Mouse (Mus musculus) cerebellum, adult 18-20 months (tissue): ENCODE results near the gene Thap12.

Experiments used
- DNase-seq, 2 experiments: peaks; one replicate each; pipeline ENCODE4 v3.0.0; 2021

Thap12 gene

GRCm38 (mm10) chr7:98698590-98698989 lies 4.3 kb upstream of the Thap12 start:
- DNase-seq = no peak

GRCm38 (mm10) chr7:98701771-98702170 lies 1.1 kb upstream of the Thap12 start:
- DNase-seq = peak; percentile 26 to 31

DNA sequence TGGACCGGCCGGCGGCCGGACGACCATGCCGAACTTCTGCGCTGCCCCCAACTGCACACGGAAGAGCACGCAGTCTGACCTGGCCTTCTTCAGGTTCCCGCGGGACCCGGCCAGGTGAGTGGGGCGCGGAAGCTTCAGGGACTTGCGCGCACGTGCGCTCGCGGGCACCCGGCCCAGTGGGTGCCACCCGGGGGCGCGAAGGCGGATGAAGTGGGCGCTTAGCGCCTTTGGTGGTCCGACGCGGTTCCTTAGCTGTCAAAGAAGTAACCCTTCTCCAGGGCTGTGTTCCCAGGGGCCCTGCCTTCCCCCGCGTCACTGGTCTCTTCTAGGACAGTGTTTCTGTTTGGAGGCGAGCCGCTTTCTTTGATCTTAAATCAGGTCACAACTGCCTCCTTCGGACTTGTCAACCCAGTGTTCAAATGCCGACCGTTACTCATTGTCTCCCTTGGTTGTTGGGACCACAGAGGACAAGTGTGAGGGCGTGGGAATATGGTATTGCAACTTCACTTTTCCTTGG lies 520 bp downstream of the Thap12 start:
- DNase-seq = peak; percentile 32 to 59

- DNase-seq = no peak
Measured at GRCm38 (mm10) chr7:98704276-98704675, 1.4 kb downstream of the Thap12 start.

DNA sequence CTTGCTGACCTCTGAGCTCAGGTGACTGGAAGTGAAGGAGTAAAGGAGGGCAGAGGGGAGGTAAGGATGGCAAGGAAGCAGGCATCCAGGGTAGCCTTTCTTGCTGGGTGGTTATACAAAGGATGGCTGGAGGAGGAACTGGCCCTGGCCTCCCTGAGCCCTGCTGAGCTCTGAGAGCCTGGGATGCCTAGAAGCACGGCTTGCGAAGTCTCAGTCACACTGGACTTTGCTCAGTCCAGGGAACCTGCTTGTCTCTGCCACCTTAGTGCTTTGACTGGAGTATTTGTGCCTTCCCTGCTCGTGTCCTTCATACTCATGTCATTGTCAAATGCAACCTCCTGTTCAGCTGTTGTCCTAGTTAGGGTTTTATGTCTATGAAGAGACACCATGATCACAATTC lies 10.8 kb downstream of the Thap12 start:
- DNase-seq = no peak

GRCm38 (mm10) chr7:98717438-98717837 lies 14.5 kb downstream of the Thap12 start:
- no peak for DNase-seq

GRCm38 (mm10) chr7:98719761-98720160 lies 16.9 kb downstream of the Thap12 start:
- DNase-seq = no peak

GRCm38 (mm10) chr7:98720731-98721130 lies 17.8 kb downstream of the Thap12 start:
- DNase-seq = no peak

DNA sequence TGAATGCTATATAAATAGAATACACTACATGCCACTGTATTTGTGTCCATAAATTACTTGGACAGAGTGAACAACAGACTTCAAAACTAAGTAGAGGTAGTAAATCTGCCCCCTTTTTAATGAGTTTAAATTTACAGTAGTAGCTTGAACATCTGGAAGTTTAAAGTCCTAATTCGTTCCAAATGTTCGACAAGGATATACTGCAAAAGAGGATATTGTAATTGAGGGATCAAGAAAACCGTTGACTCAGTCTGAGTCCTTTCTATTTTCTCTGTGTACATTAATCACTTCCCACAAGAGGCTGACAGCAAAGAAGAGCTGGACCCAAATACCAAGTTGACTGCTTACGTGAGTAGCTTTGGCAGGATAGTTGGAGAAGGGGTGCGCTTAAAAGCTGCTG lies 18.3 kb downstream of the Thap12 start:
- no peak for DNase-seq

DNA sequence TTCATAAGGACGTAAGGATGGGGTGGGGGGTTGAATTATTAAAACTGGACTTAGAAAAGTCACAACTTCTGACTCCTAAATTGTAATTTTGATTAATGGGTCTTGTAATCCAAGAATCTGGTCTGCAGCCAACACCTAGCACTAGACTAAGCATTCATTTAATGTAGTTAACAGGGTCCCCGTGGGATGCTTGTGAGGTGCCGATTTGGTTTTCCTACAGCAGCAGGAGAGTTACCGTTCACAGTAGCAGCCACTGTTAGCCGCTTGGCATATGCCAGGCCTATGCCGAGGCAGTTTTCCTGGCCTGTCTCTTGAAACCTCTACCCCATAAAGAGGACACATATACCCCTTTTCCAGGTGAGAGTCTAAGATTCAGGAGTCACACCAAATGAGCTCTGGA lies 18.7 kb downstream of the Thap12 start:
- no peak for DNase-seq

DNA sequence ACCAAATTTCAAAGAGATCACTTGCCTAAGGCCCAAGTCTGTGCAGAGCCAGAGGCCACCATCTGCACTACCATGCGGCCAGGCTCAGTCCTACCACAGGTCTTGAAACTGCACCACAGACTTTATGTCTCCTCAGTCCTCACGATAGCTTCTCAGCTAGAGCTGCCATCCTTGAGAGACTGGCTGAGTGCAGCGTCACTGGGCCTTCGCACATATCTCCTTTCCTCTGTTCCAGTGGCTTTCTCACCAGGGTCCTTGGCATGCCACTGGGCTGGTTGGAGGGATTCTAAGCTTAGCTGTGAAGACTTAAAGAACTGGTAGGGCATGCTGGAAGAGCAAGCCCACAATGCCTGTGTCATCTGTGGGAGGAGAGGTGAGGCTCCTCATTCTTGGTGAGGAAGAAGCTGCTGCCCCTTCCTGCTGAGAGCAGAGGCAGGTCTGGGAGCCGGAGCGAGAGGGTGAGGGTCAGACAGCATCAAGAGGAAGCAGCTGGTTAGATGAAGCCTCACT lies 22.8 kb downstream of the Thap12 start:
- DNase-seq = no peak

DNA sequence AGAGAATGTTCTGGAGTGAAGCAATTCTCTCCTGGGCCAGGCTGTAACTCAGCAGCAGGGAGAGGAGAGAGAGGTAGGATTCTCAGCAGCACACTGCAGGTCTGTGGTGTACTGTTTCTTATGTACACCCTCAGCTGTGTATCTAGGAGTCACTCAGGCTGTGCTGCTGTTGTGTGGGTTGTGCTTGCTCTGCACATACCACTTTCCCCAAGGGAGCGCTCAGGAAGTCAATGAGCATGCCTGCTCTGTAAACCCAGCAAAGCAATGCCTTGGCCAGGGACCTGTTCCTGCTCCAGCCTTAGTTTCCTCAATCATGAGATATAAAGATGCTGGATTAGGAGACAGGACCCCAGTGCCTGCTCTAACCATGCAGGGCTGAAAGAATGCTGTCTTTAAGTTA lies 25.1 kb downstream of the Thap12 start:
- DNase-seq = no peak

DNA sequence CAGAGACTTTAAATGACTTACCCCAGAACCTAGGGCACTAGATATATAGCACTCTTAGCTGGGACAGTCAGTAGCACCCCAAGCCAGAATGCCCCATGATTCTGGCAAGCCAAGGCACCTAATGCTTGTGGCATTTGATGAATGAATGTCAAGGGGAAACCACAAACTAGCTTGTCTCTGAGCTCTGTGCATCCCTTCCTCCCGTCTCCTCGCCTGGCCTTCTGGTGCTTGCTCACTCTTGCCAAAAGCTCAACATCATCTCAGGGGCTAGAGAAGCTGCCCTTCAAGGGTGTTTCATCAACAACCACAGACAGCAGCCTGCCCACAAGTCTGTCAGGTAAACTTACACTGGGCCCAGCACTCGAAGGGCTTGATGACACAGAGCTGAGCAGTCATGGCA lies 25.6 kb downstream of the Thap12 start:
- no peak for DNase-seq

DNA sequence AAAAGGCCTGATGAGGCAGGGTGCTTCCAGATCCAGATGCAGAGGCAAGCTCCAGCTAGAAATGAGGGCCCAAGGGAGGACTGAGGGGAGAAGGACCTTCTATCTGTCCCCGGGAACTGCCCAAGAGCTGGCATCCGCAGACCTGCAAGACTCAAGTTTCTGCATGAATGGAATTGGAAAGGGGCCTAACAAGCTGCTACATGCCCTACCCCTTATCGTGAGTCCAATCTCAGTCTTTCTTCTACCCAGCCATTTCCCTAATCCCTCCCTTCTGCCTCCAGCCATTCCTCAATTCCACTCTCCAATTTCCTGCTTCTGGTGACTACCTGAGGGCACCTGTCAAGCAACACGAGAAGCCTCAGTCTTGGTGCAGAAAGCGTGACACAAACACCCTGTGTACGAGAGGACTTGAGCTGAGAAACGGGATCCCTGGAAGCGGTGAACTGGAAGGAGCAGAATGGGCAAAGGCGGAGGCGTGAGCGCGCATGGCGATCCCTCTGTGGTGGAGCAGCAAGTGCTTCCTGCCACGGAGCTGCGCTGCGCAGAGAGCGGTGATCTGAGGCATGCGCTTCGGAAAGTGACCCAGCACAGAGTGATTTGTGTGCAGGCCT lies 26.9 kb downstream of the Thap12 start:
- DNase-seq = peak; percentile 16 to 19

- no peak for DNase-seq
Measured at GRCm38 (mm10) chr7:98733958-98734357, 31.1 kb downstream of the Thap12 start.

GRCm38 (mm10) chr7:98734876-98735275 lies 32.0 kb downstream of the Thap12 start:
- peak; percentile 12 to 16 for DNase-seq

GRCm38 (mm10) chr7:98736780-98737550 lies 34.1 kb downstream of the Thap12 start:
- no peak for DNase-seq

GRCm38 (mm10) chr7:98740363-98740762 lies 37.5 kb downstream of the Thap12 start:
- DNase-seq = no peak

DNA sequence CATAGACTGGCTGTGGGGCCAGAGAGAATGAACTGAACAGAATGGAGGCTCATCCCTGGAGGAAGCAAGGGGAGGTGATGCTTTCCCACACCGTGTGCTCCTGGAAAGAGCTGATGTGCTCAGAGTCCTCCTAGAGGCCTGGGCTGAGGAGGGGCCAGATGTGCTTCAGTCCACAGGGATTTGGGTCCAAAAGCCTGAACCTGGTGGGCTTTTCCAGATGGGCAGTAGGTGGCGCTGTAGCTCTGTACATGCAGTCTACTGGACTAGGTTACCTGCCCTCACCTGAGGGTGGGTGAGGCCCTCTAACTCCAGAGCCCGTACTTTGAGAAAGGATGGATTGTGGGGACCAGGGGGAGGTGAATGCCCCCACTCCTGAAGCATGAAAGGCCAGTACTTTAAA lies 40.4 kb downstream of the Thap12 start:
- DNase-seq = peak; percentile 62 to 76

DNA sequence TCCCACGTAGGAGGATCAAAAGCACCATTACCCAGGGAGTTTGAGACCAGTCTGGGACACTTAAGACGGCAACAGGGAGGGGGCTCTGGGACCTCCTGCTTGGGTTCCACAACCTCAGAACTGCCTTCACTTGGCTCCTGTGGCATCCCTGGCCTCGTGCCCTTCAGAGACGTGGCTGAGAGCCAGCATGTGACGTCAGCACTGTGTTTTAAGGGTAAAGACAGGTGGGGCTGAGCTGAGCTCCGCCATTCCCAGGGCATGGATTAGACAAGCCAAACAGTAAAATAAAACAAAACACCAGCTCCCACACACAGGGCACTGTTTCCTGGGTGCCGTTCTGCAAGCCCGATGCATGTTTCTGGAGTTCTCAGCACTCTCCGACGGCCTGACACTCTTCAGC lies 47.5 kb downstream of the Thap12 start:
- DNase-seq = no peak

GRCm38 (mm10) chr7:98752680-98753079 lies 49.8 kb downstream of the Thap12 start:
- no peak for DNase-seq

GRCm38 (mm10) chr7:98756050-98756449 lies 53.1 kb downstream of the Thap12 start:
- no peak for DNase-seq

- DNase-seq = no peak
Measured at GRCm38 (mm10) chr7:98756556-98756955, 53.7 kb downstream of the Thap12 start.

GRCm38 (mm10) chr7:98760126-98760525 lies 57.2 kb downstream of the Thap12 start:
- DNase-seq = no peak
